ENCODE assay signal across 8 mouse cellular contexts in the genomic region with DNA sequence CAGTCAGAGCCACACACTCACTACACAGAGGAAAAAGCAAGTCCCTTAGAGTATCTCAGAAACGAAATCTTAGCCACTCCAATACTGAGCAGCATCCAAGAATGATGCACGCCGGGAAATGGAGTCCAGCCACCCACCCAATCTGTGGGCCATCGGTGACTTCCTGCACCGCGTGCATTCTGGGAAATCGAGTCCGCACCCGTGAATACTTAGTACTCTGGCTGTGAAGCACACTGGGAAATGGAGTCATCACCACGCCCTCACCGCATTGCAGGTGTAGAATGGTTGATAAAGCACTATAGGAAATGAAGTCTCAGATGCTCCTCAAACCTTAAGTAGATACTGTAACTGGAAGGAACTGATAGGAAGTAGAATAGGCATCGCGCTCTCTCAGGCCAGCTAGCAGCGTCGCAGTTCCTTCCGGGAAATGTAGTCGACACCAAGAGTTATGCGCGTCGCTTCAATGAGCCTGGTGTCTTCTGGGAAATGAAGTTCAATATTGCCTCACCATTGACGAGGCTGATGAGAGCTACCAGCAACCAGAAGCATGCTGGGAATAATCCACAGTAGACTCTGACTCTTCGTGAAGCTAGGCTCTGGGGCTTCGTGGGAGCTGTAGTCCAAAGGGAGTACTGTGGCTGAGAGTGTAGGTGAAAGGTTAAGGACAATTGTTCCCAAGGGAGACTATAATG. TPM values are rescaled to one million over a fixed set of nuclear protein-coding genes. Genes with fewer than 3 reads are reported as not detected.
DNase-seq lines count a peak whose midpoint lies in the region; ATAC-seq and TF ChIP-seq lines count a peak whose summit lies in the region.

No protein-coding gene starts in this region.

- ATAC-seq in forebrain, embryonic 15.5 days (replicated peaks), result peak; percentile 90
- ATAC-seq in neutrophil, adult 5-6 weeks (ENCODE audit: extremely low read depth, insufficient number of reproducible peaks, low FRiP score, poor library complexity, severe bottlenecking), result peak; percentile 76

- H3K27me3 ChIP-seq in forebrain, embryonic 15.5 days, result no peaks in the 10 kb centered on the region

- no peak for TF ChIP-seq POLR2A in lung, adult 2 months (IDR thresholded peaks at IDR 0.05; ENCODE audit: borderline replicate concordance, extremely low read depth, low read depth, low read length)

- peaks cover 4 to 7% of the 10 kb centered on the region in 2 experiments; a peak in 3 of 4 replicates for H3K4me1 ChIP-seq in ES-E14 (ENCODE audit: control insufficient read depth in 2 of 2, insufficient read depth in 2 of 2, low read length in 2 of 2, poor library complexity in 1 of 2)
- H3K4me1 ChIP-seq in forebrain, embryonic 15.5 days, result peaks cover 35% of the 10 kb centered on the region
- no peaks in the 10 kb centered on the region; the same call in 1 of the 2 replicates for H3K4me1 ChIP-seq in lung, adult 2 months (ENCODE audit: control insufficient read depth, insufficient read depth, low read length)

- intact Hi-C loops in heart, postnatal 25 days (cut with DNase I), result no loop called here

- in situ Hi-C loops in ES-E14 (cut with MboI; ENCODE audit: low sequenced_read_pairs in 2 of 2, unreplicated experiment in 2 of 2), result no loop called here

- H3K4me3 ChIP-seq in ES-E14 (ENCODE audit: insufficient read depth in 1 of 2, low read depth in 1 of 2, low read length in 2 of 2, poor library complexity in 1 of 2, severe bottlenecking in 1 of 2), result peak overlapping the region; percentile 83 to 99
- peak overlapping the region; percentile 92 for H3K4me3 ChIP-seq in forebrain, embryonic 15.5 days
- H3K4me3 ChIP-seq in lung, adult 2 months (replicated peaks; ENCODE audit: extremely low read depth, low read depth, low read length), result peak overlapping the region; percentile 74

- peak overlapping the region; percentile 45; the same call in 1 of the 2 replicates for H3K9ac ChIP-seq in ES-E14 (ENCODE audit: insufficient read depth, low read depth, low read length, poor library complexity, severe bottlenecking)
- peak overlapping the region; percentile 99 for H3K9ac ChIP-seq in forebrain, embryonic 15.5 days (replicated peaks)

- WGBS in forebrain, embryonic 15.5 days, result under 1% methylated on average over 23 of the region's 23 CpGs
- WGBS in lung, adult 2 months, result under 1% methylated on average over 23 of the region's 23 CpGs

- H3K4me2 ChIP-seq in forebrain, embryonic 15.5 days (replicated peaks), result peak overlapping the region; percentile 77

- H3K27ac ChIP-seq in ES-E14 (ENCODE audit: insufficient read depth, low read depth, low read length, poor library complexity, severe bottlenecking), result no peak overlapping the region; the same call in 1 of the 2 replicates
- H3K27ac ChIP-seq in forebrain, embryonic 15.5 days (replicated peaks), result peak overlapping the region; percentile 88

- no peak for TF ChIP-seq CTCF in lung, adult 2 months (IDR thresholded peaks at IDR 0.05; ENCODE audit: insufficient read depth, low read length)

- peaks cover 26% of the 10 kb centered on the region for H3K36me3 ChIP-seq in ES-E14 (ENCODE audit: control insufficient read depth, insufficient read depth, low read length, poor library complexity, severe bottlenecking)
- peaks cover 9% of the 10 kb centered on the region for H3K36me3 ChIP-seq in forebrain, embryonic 15.5 days

- peak; percentile 92 for DNase-seq in ES-E14 (ENCODE audit: low read depth, low spot score)
- DNase-seq in cerebellum, adult 11-12 months, result peak; percentile 95
- peak; percentile 89 for DNase-seq in heart, postnatal 25 days (ENCODE audit: low spot score)
- DNase-seq in layer of hippocampus, adult 18-20 months (ENCODE audit: low spot score in 2 of 2), result peak; percentile 93 to 99
- peak; percentile 93 for DNase-seq in lung, adult 2 months
- DNase-seq in thymus, adult 18-20 months, result peak; percentile 85 to 94

- no peaks in the 10 kb centered on the region for H3K9me3 ChIP-seq in ES-E14 (ENCODE audit: control insufficient read depth, insufficient read depth, low read depth, low read length)
- no peaks in the 10 kb centered on the region for H3K9me3 ChIP-seq in forebrain, embryonic 15.5 days

TF ChIP-seq in ES-E14, 5 proteins besides CTCF, POLR2A, EP300 and RAD21:
- TF ChIP-seq ZC3H11A (IDR thresholded peaks at IDR 0.05; ENCODE audit: borderline replicate concordance, low read depth, low read length) (no peak), HCFC1 (IDR thresholded peaks at IDR 0.05; ENCODE audit: borderline replicate concordance, insufficient read depth, low read length) (peak; percentile 90), CHD2 (IDR thresholded peaks at IDR 0.05; ENCODE audit: low read depth, low read length) (0 out of 2 replicates have a peak, but pooled peaks have one; percentile 21)
TF ChIP-seq in ES-E14: peak in this region for 2.

RNA-seq across cellular contexts. Expression of gene Gsk3a, which starts 0.5 kb away (rescaled TPM):
- 38.2 and 38.5 TPM in 2 replicates for total RNA-seq in ES-E14 (2012; rRNA removed)
- polyA plus RNA-seq in forebrain, embryonic 15.5 days (2015; fragmentation: Nextera tagmentation; extraction: Ambion mirVana), result 16.2 and 17.4 TPM in 2 replicates
- total RNA-seq in heart, postnatal 25 days (2021), result 10 to 100 TPM; 62.6 to 64.6 TPM
- 100 to 1,000 TPM; 208 to 221 TPM for total RNA-seq in layer of hippocampus, adult 18-20 months (2021)
- polyA plus RNA-seq in lung, adult 2 months (2012; rRNA removed), result 104 and 116 TPM in 2 replicates
- total RNA-seq in neutrophil, adult 5-6 weeks (2017), result 75.4 and 85.4 TPM in 2 replicates

RNA-seq across cellular contexts. Expression of gene Erf, which starts 12.4 kb away (rescaled TPM):
- total RNA-seq in ES-E14 (2012; rRNA removed), result 82.2 and 87.1 TPM in 2 replicates
- 4.8 and 5.5 TPM in 2 replicates for polyA plus RNA-seq in forebrain, embryonic 15.5 days (2015; fragmentation: Nextera tagmentation; extraction: Ambion mirVana)
- 10 to 100 TPM; 19.2 to 29.6 TPM for total RNA-seq in heart, postnatal 25 days (2021)
- 10 to 100 TPM; 43.1 to 46.3 TPM for total RNA-seq in layer of hippocampus, adult 18-20 months (2021)
- 41.1 and 51.4 TPM in 2 replicates for polyA plus RNA-seq in lung, adult 2 months (2012; rRNA removed)
- 6.4 and 9.7 TPM in 2 replicates for total RNA-seq in neutrophil, adult 5-6 weeks (2017)

RNA-seq across cellular contexts. Expression of gene Zfp526, which starts 16.9 kb away (rescaled TPM):
- 5.0 and 5.2 TPM in 2 replicates for total RNA-seq in ES-E14 (2012; rRNA removed)
- polyA plus RNA-seq in forebrain, embryonic 15.5 days (2015; fragmentation: Nextera tagmentation; extraction: Ambion mirVana), result 1.9 and 2.0 TPM in 2 replicates
- 1 to 10 TPM; 8.0 to 9.1 TPM for total RNA-seq in heart, postnatal 25 days (2021)
- 10 to 100 TPM; 12.6 to 12.7 TPM for total RNA-seq in layer of hippocampus, adult 18-20 months (2021)
- polyA plus RNA-seq in lung, adult 2 months (2012; rRNA removed), result 18.0 and 18.4 TPM in 2 replicates
- total RNA-seq in neutrophil, adult 5-6 weeks (2017), result 9.6 and 10.0 TPM in 2 replicates

RNA-seq across cellular contexts. Expression of gene Dedd2, which starts 17.7 kb away (rescaled TPM):
- 22.8 and 31.3 TPM in 2 replicates for total RNA-seq in ES-E14 (2012; rRNA removed)
- polyA plus RNA-seq in forebrain, embryonic 15.5 days (2015; fragmentation: Nextera tagmentation; extraction: Ambion mirVana), result 17.7 and 18.0 TPM in 2 replicates
- total RNA-seq in heart, postnatal 25 days (2021), result 10 to 100 TPM; 13.6 to 20.2 TPM
- total RNA-seq in layer of hippocampus, adult 18-20 months (2021), result 10 to 100 TPM; 26.8 to 29.9 TPM
- polyA plus RNA-seq in lung, adult 2 months (2012; rRNA removed), result 37.6 and 42.4 TPM in 2 replicates
- 85.2 and 92.0 TPM in 2 replicates for total RNA-seq in neutrophil, adult 5-6 weeks (2017)

RNA-seq across cellular contexts. Expression of gene Cic, which starts 29.3 kb away (rescaled TPM):
- 68.4 and 72.4 TPM in 2 replicates for total RNA-seq in ES-E14 (2012; rRNA removed)
- 53.2 and 54.4 TPM in 2 replicates for polyA plus RNA-seq in forebrain, embryonic 15.5 days (2015; fragmentation: Nextera tagmentation; extraction: Ambion mirVana)
- 10 to 100 TPM; 61.9 to 65.9 TPM for total RNA-seq in heart, postnatal 25 days (2021)
- total RNA-seq in layer of hippocampus, adult 18-20 months (2021), result 100 to 1,000 TPM; 198 to 203 TPM
- 96.1 and 107 TPM in 2 replicates for polyA plus RNA-seq in lung, adult 2 months (2012; rRNA removed)
- total RNA-seq in neutrophil, adult 5-6 weeks (2017), result 143 and 163 TPM in 2 replicates
